Mouse (Mus musculus) erythroblast, embryonic 14.5 days (primary cell): ENCODE measurements around the gene Vps8.

Source experiments
- GATA1 ChIP-seq: IDR thresholded peaks from 2 replicates; pipeline ENCODE4 v1.6.1; 2012; ENCODE audit warnings: low read length, inconsistent platforms, mixed read lengths
- TAL1 ChIP-seq: IDR thresholded peaks from 3 replicates; pipeline ENCODE4 v1.6.1; 2012; ENCODE audit warnings: low read length, inconsistent platforms, mixed read lengths

- TF ChIP-seq GATA1 (no peak), TAL1 (no peak)
Observed at GRCm38 (mm10) chr16:21470416-21470815, 47.5 kb downstream of the Vps8 start.
